Mouse (Mus musculus) right cerebral cortex, postnatal 10 days (tissue): ENCODE results near the gene Zfp472.

Experiments
- DNase-seq, 2 experiments: peaks; one replicate each; pipeline ENCODE4 v3.0.0; 2021; ENCODE audit warnings: low spot score in 2 of 2

Zfp472 gene

DNA sequence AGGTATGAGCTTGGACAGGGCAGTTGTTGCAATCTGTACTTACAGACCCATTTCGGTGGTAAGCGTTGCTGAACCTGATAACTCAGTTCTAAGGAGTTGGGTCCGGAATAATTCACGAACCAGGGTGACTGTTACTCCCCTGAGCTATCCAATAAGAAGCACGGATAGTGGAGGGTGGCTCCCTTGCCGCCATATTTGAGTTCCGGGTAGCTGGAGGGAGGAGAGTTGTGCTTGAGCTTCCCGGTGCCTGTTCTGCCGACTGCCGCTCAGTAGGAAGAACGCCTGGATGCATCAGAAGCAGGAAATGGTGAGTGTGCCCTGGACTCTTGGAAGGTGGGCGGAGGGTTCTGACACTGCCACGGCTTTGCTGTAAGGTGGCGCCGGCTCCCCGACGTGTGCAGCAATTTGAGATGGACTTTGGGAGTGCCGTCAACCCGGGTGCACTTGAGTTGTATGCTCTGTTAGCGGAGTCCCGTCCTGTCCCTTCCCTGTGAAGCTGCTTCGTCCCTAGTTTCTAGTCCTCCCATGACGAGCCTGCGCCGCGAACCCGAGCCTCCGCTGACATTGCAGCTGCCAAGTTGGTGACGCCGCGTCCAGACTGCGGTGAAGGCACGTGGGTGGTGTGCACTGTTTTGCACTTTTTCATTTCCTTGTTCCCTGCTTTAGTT lies at the start of gene Zfp472:
Gene Zfp472 (plus strand): TSS at position 192 of the 668 bp plus-strand sequence.
- DNase-seq = peak; percentile 94

GRCm38 (mm10) chr17:32916075-32916474 lies 49.5 kb upstream of the Zfp472 start:
- DNase-seq = no peak

- peak; percentile 33 to 42 for DNase-seq
Measured at GRCm38 (mm10) chr17:32917131-32917530, 48.5 kb upstream of the Zfp472 start, which contains the start of gene Cyp4f14. TSS of gene Cyp4f14 (minus strand) at chr17:32917342.

DNA sequence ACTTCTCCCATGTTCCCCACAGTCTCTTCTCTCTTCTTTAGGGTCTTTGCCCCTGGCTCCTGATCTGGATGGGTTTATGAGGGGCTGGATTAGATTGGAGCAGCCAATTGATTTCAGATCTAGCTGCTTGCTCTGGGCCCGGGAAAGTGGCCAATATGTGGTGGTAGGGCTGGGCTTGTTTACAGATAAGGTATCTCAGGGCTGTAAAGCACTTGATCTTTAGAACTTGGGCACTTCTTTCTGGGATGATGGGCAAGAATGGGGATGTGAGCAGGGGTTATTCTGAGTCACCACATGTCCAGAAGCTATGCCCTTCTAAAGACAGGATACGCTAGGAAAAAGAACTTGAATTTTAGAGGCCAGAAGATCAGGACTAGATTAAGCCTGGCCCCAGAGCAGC lies 46.5 kb upstream of the Zfp472 start:
- DNase-seq = no peak

GRCm38 (mm10) chr17:32923681-32924080 lies 41.9 kb upstream of the Zfp472 start:
- DNase-seq = no peak

DNA sequence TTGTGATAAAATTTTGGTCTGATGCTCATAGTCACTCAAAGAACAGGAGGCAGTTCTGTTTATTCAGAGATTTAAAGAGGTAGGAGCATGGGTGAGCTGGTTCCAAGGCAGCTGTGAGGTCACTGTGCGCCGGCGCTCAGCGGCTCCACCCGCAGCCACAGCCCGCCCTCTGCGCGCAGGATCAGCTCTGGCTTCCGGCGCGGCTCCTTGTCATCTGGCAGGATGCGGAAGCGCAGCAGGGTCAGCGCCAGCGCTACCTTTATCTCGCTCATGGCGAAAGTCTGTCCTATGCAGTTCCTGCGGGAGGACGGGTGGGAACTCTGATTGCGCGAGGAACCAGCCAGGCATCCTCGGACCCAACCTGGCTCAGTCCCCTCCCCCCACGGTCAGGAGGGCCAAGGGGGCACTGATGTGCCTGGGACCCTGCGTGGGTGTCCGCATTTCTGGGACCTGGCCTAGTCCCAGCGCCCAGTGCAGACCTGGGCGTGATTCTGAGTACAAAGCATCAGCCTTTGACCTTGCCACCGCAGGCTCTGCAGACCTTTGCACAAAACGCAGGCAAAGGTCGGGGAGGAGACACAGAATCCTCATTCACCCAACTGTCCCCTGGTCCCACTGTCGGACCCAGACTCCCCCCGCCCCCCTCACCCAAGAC lies 40.8 kb upstream of the Zfp472 start:
- peak; percentile 82 to 84 for DNase-seq

- no peak for DNase-seq
Measured at GRCm38 (mm10) chr17:32927803-32928202, 37.8 kb upstream of the Zfp472 start.

DNA sequence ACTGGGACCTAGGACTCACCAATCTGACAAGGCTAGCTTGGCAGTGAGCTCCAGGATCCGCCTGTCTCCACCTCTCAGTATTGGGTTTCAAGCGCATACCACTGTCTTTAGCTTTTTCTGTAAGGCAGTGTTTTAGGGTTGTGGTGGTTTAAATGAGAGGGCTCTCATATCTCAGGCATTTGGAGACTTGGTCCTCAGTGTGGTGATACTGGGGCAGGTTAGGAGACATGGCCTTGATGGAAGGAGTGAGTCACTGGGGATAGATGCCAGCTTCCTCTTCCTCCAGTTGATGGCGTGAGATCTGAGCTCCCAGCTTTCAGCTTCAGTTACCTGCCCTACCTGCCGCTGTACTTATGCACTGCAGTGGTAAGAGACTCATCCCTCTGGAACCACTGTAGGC lies 25.8 kb upstream of the Zfp472 start:
- DNase-seq = no peak

DNA sequence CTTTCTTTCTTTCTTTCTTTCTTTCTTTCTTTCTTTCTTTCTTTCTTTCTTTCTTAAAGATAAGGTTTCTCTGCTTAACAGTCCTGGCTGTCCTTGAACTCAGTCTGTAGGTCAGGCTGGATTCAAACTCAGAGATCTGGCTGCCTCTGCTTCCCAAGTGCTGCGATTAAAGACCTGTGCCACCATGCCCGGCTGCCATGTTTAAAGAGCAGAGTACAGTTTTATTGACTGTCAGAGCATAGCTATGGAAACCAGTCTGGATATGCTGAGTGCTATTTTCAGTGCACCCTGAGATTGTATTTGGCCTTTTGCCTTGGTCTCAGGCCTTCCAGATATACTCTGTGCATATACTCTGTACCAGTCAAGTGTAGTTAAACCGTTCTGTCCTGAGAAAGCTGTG lies 22.0 kb upstream of the Zfp472 start:
- no peak for DNase-seq

- no peak for DNase-seq
Measured at GRCm38 (mm10) chr17:32944402-32945035, 21.1 kb upstream of the Zfp472 start.

DNA sequence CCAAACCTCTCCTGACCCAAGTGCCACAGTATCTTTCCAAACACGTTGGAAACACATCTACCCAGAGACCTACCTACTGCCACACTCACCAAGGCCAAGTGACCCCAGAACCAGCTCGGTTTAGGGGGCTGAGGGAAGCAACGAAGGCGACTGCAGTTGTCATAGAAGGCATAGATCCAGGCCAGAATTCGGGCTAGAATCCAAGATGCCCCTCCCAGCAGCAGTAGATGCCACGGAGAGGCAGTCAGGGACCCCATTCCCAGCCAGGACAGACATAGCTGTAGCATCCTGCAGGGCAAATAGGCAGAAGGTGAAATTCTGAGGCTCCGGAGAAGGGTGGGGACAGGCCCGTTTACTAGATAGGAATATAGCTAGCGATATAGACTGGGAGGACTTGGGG lies 18.9 kb upstream of the Zfp472 start:
- DNase-seq = no peak

GRCm38 (mm10) chr17:32947215-32947914 lies 18.2 kb upstream of the Zfp472 start, which contains the start of gene Cyp4f13:
TSS of gene Cyp4f13 (minus strand) at chr17:32947402.
- peak; percentile 93 to 95 for DNase-seq

- no peak for DNase-seq
Measured at GRCm38 (mm10) chr17:32950136-32950535, 15.5 kb upstream of the Zfp472 start.

DNA sequence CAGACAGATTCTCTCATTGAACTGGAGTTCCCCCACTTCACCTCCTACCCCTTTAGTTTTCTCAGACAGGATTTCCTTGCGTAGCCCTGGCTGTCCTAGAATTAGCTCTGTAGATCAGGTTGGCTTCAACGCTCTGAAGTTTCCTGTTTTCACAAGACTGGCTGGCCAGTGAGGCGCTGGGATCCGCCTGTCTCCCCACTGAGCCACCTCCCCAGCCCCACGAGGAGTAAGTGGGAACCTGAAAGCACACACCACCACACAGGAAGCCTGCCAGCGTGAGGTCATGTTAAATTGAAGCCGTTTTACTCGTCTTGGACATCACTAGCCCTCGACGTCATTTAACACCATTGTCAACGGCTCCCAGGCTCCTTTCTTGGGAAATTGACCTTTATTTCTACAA lies 14.6 kb upstream of the Zfp472 start:
- no peak for DNase-seq

DNA sequence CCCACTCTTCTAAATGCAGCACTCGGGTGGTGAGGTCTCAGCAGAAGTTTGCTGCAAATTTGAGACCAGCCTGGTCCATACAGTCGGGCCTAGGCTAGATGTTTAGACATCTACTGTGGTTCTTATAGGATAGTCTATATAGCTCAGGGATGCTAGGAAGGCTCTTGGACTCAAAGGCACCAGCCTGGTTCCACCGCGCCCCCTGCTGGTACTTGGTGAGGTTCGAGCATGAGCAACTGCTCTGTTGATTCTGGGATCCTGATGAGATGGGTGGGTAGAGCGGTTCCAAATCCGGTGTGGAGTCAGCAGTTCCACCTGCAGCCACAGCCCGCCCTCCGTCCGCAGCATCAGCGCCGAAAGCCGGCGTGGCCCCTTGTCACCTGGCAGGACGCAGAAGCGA lies 14.2 kb upstream of the Zfp472 start:
- peak; percentile 79 to 88 for DNase-seq

DNA sequence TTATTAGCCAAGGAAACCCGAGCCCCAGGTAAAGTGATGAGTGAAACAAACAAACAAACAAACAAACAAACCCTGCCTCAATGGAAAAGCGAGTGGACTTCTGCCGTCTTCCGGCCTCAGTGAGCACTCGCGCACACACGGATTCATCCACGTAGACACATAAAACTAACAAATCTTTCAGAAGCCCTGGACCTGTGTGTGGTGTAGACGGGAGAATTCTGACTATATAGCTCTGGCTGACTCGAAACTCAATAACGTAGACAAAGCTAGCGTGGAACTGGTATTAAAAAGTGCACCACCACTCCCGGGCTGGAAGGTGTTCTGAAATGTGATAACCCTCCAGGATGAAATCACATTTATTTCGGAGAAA lies 376 bp upstream of the Zfp472 start:
- peak in 1 of 2 experiments; percentile 24 for DNase-seq

- DNase-seq = no peak
Measured at GRCm38 (mm10) chr17:32981361-32981760, 15.7 kb downstream of the Zfp472 start.

DNA sequence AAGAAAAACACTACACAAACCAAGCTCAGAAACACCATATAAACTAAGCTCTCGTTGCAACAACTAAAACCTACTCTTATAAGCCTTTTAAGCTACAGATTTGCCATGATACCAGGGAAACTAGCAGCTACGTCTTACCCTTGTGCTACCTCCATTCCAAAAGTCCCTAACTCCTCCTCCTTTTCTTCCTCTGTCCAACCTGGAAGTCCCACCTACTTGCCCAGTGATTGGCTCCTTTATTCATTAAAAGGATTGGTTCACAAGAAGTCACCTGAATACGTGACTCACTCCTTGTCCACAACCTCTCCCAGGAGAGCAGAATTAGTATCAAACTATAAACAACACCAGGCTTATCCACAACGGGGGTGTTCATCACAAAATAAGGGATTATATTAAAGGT lies 20.7 kb downstream of the Zfp472 start:
- no peak for DNase-seq

- DNase-seq = no peak
Measured at GRCm38 (mm10) chr17:32991965-32992698, 26.5 kb downstream of the Zfp472 start.

DNA sequence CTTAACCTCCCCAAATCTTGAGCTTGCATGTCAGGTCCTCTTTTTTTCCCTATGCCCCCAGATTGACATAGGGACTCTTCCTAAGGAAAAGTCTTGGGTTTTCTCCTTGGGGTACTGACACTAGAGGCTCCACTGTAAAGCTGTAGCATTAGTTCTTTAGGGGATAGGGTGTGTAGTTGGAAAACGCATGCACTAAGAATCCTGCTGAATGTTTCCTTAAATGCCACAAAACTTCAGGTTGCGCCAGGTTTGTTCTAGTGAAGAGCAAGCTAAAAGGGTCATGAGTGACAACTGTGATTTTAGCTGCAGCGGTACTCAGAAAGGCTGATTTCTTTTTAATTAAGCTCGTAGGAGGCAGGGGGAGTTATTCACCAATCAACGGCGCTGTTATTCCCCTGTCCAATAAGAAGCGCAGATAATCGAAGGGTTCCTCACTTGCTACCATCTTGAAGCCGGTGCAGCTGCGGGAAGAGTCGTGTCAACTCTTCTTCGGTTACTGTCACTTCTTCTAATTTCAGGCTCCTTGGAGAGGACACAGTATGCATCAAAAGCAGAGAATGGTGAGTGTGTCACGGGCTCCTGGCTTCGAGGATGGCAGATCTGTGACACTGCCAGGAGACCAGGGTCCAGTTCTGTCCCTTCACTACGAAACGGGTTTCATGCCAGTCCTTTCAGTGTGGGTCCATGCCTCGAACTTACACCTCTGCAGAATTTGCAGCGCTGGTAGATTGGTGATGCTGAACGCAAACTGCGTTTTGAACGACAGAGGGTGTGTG lies 27.3 kb downstream of the Zfp472 start, which contains the start of gene Zfp952:
Gene Zfp952 (plus strand): TSS at position 431 of the 776 bp plus-strand sequence.
- peak; percentile 94 to 96 for DNase-seq

DNA sequence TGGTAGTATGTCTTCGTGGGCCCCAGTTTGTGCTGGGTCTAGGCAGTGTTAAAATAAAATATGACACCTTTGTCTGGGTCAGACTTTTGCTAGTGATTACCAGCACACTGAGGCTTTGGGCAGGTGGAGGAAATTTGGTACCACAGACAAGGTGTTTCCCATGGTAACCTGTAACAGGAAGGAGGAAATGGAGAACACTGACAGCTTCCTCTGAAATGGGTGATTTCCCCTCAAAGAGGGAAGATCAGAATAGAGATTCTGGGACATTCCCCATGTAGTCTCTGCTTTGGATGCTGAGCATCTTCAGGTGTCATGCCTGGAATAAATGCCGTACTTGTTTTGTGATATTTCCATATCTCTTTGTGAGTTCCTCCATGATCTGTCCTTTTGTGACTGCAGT lies 32.9 kb downstream of the Zfp472 start:
- DNase-seq = no peak
